Mouse (Mus musculus) hindbrain, embryonic 14.5 days (tissue): ENCODE results near the gene 0610009B22Rik. TPM values are rescaled to one million over a fixed set of nuclear protein-coding genes. Genes with fewer than 3 reads are reported as not detected.

Experiments used
- ATAC-seq: fragments of 200-750 bp; cut with Nextera tagmentation; 2 replicates; pipeline ENCODE4 v1.8.0; 2017; ENCODE audit warnings: moderate number of reproducible peaks, mild to moderate bottlenecking, moderate TSS enrichment, moderate library complexity; ENCODE audit not compliant: low FRiP score
- DNase-seq: peaks from one replicate; pipeline ENCODE4 v3.0.0-alpha.2; 2015; ENCODE audit warnings: low spot score
- H3K27ac ChIP-seq: fragments of 300-500 bp; sonication (generic); 2 replicates; pipeline ENCODE4 v1.5.1; 2014; ENCODE audit warnings: mild to moderate bottlenecking, moderate library complexity
- H3K27me3 ChIP-seq: fragments of 300-500 bp; sonication (generic); 2 replicates; pipeline ENCODE4 v1.6.1; 2014; ENCODE audit warnings: mild to moderate bottlenecking, low read length, mixed read lengths; ENCODE audit not compliant: control insufficient read depth, insufficient read depth
- H3K36me3 ChIP-seq: fragments of 300-500 bp; sonication (generic); replicated peaks from 2 replicates; pipeline ENCODE4 v1.6.1; 2014; ENCODE audit not compliant: control insufficient read depth, insufficient read depth
- H3K4me1 ChIP-seq: fragments of 300-500 bp; sonication (generic); replicated peaks from 2 replicates; pipeline ENCODE4 v1.6.1; 2014; ENCODE audit warnings: antibody characterized with exemption, low read length, mixed read lengths; ENCODE audit not compliant: control insufficient read depth, insufficient read depth
- H3K4me2 ChIP-seq: fragments of 300-500 bp; sonication (generic); replicated peaks from 2 replicates; pipeline ENCODE4 v1.6.1; 2014; ENCODE audit warnings: mild to moderate bottlenecking, moderate library complexity
- H3K4me3 ChIP-seq: fragments of 300-500 bp; sonication (generic); replicated peaks from 2 replicates; pipeline ENCODE4 v1.5.1; 2014; ENCODE audit warnings: mild to moderate bottlenecking, low read length
- H3K9ac ChIP-seq: fragments of 300-500 bp; sonication (generic); 2 replicates; pipeline ENCODE4 v1.6.1; 2014
- H3K9me3 ChIP-seq: fragments of 300-500 bp; sonication (generic); 2 replicates; pipeline ENCODE4 v1.6.1; 2016; ENCODE audit warnings: low read length; ENCODE audit not compliant: control insufficient read depth
- WGBS: fragments of 180-500 bp; shearing (Covaris S2); extraction: QIAGEN DNeasy Blood & Tissue Kit; methylation state at CpG from one replicate; pipeline ENCODE4 v1.1.7; 2014; 5-methylcytosine and 5-hydroxymethylcytosine counted together
- polyA plus RNA-seq: library from polyadenylated mRNA; unstranded; fragments of >200 nt; fragmentation: Nextera tagmentation; extraction: Ambion mirVana; gene quantifications from 2 replicates; pipeline ENCODE4 v1.2.1, GENCODE M21; 2014

Gene 0610009B22Rik
- polyA plus RNA-seq, 1 experiment from 2014 or later, result 107 TPM

GRCm38 (mm10) chr11:51645293-51645692 lies 43.4 kb downstream of the 0610009B22Rik start:
- Histone ChIP-seq H3K27me3 (peaks cover 14% of the 10 kb centered on the region; the same call in 1 of the 2 replicates), H3K27ac (no peak overlapping the region), H3K4me2 (no peak overlapping the region), H3K36me3 (no peaks in the 10 kb centered on the region), H3K4me1 (peaks cover 20% of the 10 kb centered on the region), H3K4me3 (no peak overlapping the region), H3K9me3 (no peaks in the 10 kb centered on the region), H3K9ac (no peak overlapping the region)
- DNase-seq, result no peak
- 71% methylated on average over 13 of the region's 13 CpGs for WGBS
- ATAC-seq, result no peak

- DNase-seq, result no peak
- H3K4me3 ChIP-seq, result no peak overlapping the region
- WGBS, result 78% methylated on average over 16 of the region's 16 CpGs
- 0 out of 2 replicates have a peak overlapping the region, but pooled peaks have one; percentile 10 for H3K4me2 ChIP-seq
- peaks cover 9% of the 10 kb centered on the region for H3K4me1 ChIP-seq
- no peaks in the 10 kb centered on the region for H3K36me3 ChIP-seq
- H3K9ac ChIP-seq, result no peak overlapping the region
- no peak for ATAC-seq
- no peak overlapping the region for H3K27ac ChIP-seq
- peaks cover 4% of the 10 kb centered on the region; the same call in 1 of the 2 replicates for H3K27me3 ChIP-seq
- no peaks in the 10 kb centered on the region for H3K9me3 ChIP-seq
These were observed 44.5 kb downstream of the 0610009B22Rik start for GRCm38 (mm10) chr11:51644217-51644616.

- ATAC-seq, result no peak
- no peak overlapping the region for H3K4me3 ChIP-seq
- no peaks in the 10 kb centered on the region for H3K27me3 ChIP-seq
- no peak for DNase-seq
- H3K27ac ChIP-seq, result no peak overlapping the region
- no peak overlapping the region for H3K9ac ChIP-seq
- H3K9me3 ChIP-seq, result no peaks in the 10 kb centered on the region
- H3K36me3 ChIP-seq, result no peaks in the 10 kb centered on the region
- H3K4me2 ChIP-seq, result 0 out of 2 replicates have a peak overlapping the region, but pooled peaks have one; percentile 10
- 54% methylated on average over 15 of the region's 15 CpGs for WGBS
- H3K4me1 ChIP-seq, result peaks cover 4% of the 10 kb centered on the region; the same call in 1 of the 2 replicates
These were observed 44.9 kb downstream of the 0610009B22Rik start for GRCm38 (mm10) chr11:51643761-51644160.

- Histone ChIP-seq H3K27ac (no peak overlapping the region), H3K4me2 (no peak overlapping the region), H3K27me3 (no peaks in the 10 kb centered on the region), H3K9me3 (no peaks in the 10 kb centered on the region), H3K4me1 (no peaks in the 10 kb centered on the region), H3K9ac (no peak overlapping the region), H3K36me3 (no peaks in the 10 kb centered on the region), H3K4me3 (no peak overlapping the region)
- ATAC-seq (no peak), DNase-seq (no peak)
- WGBS, result 81% methylated on average over 9 of the region's 9 CpGs
These were observed 45.5 kb downstream of the 0610009B22Rik start for GRCm38 (mm10) chr11:51643202-51643601.

GRCm38 (mm10) chr11:51640748-51641147 lies 47.9 kb downstream of the 0610009B22Rik start:
- Histone ChIP-seq H3K9ac (no peak overlapping the region), H3K36me3 (no peaks in the 10 kb centered on the region), H3K4me3 (no peak overlapping the region), H3K4me2 (no peak overlapping the region), H3K4me1 (no peaks in the 10 kb centered on the region), H3K27ac (no peak overlapping the region), H3K27me3 (no peaks in the 10 kb centered on the region), H3K9me3 (no peaks in the 10 kb centered on the region)
- no peak for ATAC-seq
- WGBS, result 84% methylated on average over 7 of the region's 7 CpGs
- no peak for DNase-seq

- Histone ChIP-seq H3K4me2 (no peak overlapping the region), H3K27me3 (no peaks in the 10 kb centered on the region), H3K9me3 (no peaks in the 10 kb centered on the region), H3K36me3 (no peaks in the 10 kb centered on the region), H3K27ac (no peak overlapping the region), H3K9ac (no peak overlapping the region), H3K4me3 (no peak overlapping the region), H3K4me1 (peaks cover 10% of the 10 kb centered on the region)
- ATAC-seq (no peak), DNase-seq (no peak)
- 74% methylated on average over 5 of the region's 5 CpGs for WGBS
These were observed 50.2 kb downstream of the 0610009B22Rik start for GRCm38 (mm10) chr11:51638497-51638896.

GRCm38 (mm10) chr11:51637971-51638414 lies 50.7 kb downstream of the 0610009B22Rik start:
- no peak for DNase-seq

GRCm38 (mm10) chr11:51636323-51636684 lies 52.4 kb downstream of the 0610009B22Rik start:
- Histone ChIP-seq H3K4me1 (peaks cover 10% of the 10 kb centered on the region), H3K4me2 (peak overlapping the region; percentile 79), H3K9ac (peak overlapping the region; percentile 64), H3K27ac (peak overlapping the region; percentile 79), H3K9me3 (no peaks in the 10 kb centered on the region), H3K27me3 (no peaks in the 10 kb centered on the region), H3K36me3 (no peaks in the 10 kb centered on the region), H3K4me3 (peak overlapping the region; percentile 82)
- DNase-seq (peak; percentile 69), ATAC-seq (peak; percentile 46)
- 6% methylated on average over 6 of the region's 6 CpGs for WGBS

More at GRCm38 (mm10) chr11:51637971-51638414, 50.7 kb downstream of the 0610009B22Rik start:
- Histone ChIP-seq H3K27ac (no peak overlapping the region), H3K36me3 (no peaks in the 10 kb centered on the region), H3K9ac (no peak overlapping the region), H3K4me1 (peaks cover 10% of the 10 kb centered on the region), H3K9me3 (no peaks in the 10 kb centered on the region), H3K4me2 (no peak overlapping the region), H3K4me3 (no peak overlapping the region), H3K27me3 (no peaks in the 10 kb centered on the region)
- WGBS, result 5% methylated on average over 17 of the region's 17 CpGs
- ATAC-seq, result no peak

- Histone ChIP-seq H3K36me3 (no peaks in the 10 kb centered on the region), H3K4me3 (peak within 1 kb of the TSS; percentile 82), H3K27ac (peak within 1 kb of the TSS; percentile 79), H3K27me3 (no peaks in the 10 kb centered on the region), H3K4me1 (peaks cover 10% of the 10 kb centered on the region), H3K9ac (peak within 1 kb of the TSS; percentile 64), H3K9me3 (no peaks in the 10 kb centered on the region), H3K4me2 (peak within 1 kb of the TSS; percentile 79)
- DNase-seq (peak; percentile 90), ATAC-seq (peak; percentile 93)
- WGBS, result under 1% methylated on average over 61 of the region's 61 CpGs
These were observed 53.0 kb downstream of the 0610009B22Rik start, which contains the start of gene Rmnd5b for GRCm38 (mm10) chr11:51635525-51636322. Gene Rmnd5b, minus strand, starts transcription at chr11:51635896.
